Mouse (Mus musculus) 3134 (cell line): ENCODE results near the gene Ttc30b.
"Not testable (repeated sequence)": the region's sequence is repeated elsewhere in the genome, so short reads cannot be mapped to it uniquely, and the experiment has no call there.

Experiments
- DNase-seq: peaks from one replicate; pipeline ENCODE4 v3.0.0-alpha.2; 2011; ENCODE audit warnings: low spot score; ENCODE audit not compliant: insufficient read length; ENCODE audit errors: extremely low read depth

Ttc30b gene

DNA sequence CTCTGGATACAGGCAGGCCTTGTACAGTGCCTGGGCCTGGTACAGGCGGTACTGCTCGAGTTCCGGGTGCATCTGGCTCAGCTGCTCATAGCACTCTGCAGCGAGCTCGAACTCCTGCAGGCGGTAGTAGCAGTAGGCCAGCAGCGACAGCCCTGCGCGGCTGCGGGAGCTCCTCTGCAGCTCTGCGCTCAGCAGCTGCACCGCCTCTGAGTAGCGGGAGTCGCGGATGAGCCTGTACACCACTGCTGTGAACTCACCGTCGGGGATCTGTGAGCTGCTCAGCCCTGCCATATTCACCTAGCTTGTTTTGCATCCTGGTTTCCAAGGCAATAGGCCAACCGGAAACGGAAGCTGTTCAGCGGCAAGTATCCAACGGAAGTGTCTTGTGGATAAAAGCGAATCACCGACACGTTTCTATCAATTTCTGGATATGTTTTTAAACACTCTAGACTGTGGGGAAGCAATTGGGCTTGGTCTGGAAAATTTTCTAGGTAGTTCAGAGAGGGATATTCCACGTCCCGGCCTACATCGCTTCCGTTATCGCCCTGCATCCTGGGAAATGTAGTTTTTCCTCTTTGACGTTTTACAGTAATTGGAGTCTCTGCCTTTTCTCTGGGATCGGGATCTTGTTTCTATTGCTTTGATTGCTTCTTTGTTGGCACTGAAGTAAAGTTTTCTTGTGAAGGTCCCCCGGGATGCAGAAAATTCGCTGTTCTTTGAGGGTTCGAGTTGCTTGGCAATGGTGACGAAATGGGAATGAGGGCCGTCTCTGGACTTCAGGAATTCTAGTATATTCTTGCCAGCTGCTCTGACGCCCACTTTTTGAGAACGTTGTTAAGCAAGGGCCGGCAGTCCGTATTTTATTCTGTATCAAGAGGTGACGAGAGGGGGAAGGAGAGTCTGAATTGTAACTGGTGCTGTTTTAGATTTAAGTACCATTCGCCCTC is at the start of gene Ttc30b:
TSS of gene Ttc30b (minus strand) at position 469 of the 947 bp plus-strand sequence.
- DNase-seq: peak; percentile 54

DNA sequence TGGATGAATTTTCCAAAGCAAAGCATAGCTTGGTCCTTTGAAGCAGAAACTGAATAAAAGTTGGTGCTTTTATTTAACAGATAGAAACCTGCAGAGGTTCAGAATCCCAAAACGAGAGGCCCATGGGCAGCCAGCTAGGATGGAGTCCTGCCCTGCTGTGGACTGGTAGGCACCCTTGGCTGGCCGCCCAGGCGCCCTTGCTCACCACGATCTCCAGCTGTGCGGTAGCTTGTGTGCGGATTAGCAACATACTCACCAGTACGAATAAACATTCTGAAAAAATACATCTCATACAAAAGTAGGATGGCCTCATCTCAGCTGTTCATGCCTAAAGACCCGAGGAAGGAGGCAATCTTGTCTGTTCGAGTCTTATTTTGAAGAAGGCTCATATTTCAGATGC is 49.4 kb upstream of the Ttc30b start:
- peak; percentile 30 for DNase-seq

DNA sequence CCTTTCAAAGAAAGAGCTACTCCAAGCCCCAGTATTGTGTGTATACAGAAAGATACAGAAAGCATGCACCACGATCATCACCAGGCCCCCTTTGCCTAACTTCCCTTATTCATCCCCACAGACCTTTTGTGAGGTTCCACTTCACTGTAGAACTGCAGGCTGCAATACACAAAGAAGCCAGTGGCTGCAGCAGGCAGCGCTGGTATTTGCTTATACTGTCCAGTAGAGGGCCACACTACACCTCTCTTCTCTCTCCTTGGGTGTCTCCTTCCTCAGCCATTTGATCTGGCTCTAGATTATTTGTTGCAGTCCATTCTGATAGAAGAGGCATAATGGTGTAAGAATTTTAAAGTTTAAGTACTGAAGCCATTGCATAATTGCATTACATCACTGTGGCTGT is 46.7 kb upstream of the Ttc30b start:
- DNase-seq: no peak

DNA sequence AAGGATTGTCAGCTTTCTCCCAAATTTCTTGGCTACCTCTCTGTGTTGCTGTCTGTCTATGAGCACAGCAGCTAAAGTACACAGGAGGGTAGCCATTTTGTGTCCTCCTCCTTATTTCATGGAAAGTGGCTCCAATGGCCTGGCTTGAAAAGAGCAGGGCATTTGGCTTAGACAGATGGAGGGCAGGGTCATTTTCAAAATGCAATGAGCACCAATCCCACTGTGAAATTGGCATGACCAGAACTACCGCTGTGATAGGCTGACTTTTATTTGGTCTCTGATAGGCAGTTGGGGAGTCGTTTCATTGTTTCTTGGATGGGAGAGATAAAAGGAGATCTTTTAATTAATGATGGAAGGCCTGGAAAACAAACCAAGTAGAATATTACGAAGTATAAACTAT is 45.5 kb upstream of the Ttc30b start:
- DNase-seq: no peak

DNA sequence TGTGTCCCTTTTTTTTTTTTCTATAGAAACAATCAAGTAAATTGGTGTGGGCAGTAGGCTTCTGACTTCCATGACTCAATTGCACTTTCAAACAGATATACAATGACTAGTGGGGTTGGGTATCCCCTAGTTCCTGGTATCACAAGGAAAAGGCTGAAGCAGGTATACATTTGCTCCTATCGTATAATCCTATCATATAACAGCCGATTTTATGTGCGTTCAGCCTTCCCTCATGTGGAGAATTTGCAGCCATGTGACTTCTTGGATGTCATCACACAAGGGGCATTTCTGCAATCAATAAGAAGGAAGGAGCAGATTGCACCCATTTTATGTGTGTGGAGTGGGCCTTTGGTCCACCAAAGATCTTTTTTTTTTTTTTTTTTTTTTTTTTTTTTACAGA is 44.7 kb upstream of the Ttc30b start:
- no peak for DNase-seq

DNA sequence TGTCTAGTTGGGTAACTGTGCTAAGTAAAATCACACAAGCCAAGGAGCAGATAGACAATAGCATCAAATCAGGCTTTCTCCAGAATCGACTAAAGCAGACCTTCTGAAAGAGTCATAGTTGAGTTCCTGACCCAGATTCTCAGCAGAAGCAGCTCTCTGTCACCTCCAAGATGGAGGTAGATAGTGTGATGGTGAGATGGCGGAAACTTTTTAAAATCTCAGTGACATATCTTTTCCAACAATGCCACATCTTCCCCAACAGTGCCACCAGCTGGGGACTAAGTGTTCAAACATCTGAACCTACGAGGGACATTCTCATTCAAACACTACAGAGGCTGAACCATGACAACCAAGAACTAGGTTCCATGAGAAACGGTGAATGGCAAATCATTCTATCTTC is 44.2 kb upstream of the Ttc30b start:
- no peak for DNase-seq

DNA sequence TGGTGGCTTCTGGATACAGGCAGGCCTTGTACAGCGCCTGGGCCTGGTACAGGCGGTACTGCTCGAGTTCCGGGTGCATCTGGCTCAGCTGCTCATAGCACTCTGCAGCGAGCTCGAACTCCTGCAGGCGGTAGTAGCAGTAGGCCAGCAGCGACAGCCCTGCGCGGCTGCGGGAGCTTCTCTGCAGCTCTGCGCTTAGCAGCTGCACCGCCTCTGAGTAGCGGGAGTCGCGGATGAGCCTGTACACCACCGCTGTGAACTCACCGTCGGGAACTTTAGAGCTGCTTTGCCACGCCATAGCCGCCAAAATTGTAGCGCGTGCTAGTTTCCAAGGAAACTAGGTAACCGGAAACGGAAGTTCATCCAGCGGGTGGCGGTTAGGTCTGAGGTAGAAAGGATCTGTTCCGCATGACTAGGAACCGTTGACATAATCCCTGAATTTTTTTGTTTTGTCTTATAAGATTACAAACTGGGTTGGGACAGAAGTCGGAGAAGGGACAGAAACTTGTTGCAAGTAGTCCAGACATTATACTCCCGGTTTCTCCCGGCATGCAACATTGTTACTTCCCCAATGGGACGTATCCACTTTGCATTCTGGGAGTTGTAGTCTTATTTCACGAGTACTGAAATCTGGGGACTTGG is 43.2 kb upstream of the Ttc30b start, which contains the start of gene Ttc30a1:
TSS of gene Ttc30a1 (minus strand) at position 528 of the 642 bp plus-strand sequence.
- peak; percentile 38 for DNase-seq

DNA sequence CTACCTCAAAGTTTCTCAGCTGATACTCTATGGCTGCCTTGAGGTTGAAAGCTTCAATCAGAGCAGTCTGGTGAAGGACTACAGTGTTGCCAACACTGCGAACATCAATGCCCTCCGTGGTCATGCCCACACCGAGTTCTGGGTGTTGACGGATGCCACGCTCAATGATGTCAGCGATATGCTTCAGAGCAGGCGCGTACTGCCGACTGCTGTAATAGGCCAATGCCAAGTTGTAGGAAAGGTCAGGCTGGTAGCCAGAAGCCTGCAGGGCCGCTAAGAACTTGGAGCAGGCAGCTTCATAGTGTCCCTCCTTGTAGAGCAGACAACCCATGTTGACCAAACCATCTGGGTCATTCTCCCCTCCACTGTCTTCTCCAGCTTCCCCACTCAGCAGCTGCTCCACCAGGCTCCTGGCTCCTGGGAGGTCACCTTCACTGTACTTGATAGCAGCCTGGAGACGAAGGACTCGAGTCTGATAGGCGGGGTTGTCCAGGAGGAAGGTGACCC is 42.6 kb upstream of the Ttc30b start:
- DNase-seq: not testable (repeated sequence)

DNA sequence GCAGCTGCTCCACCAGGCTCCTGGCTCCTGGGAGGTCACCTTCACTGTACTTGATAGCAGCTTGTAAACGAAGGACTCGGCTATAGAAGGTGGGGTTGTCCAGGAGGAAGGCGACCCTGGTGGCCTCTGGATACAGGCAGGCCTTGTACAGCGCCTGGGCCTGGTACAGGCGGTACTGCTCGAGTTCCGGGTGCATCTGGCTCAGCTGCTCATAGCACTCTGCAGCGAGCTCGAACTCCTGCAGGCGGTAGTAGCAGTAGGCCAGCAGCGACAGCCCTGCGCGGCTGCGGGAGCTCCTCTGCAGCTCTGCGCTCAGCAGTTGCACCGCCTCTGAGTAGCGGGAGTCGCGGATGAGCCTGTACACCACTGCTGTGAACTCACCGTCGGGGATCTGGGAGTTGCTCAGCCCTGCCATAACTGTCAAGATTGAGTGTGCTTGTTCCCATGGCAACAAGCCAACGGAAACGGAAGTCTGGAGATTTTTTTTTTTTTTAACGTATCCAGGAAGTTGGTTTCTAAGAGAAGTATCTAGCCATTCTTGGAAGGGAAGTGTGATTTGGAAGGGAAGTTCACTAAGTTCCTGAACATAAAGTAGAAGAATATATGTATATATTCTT is 39.5 kb upstream of the Ttc30b start, which contains the start of gene Ttc30a2:
TSS of gene Ttc30a2 (minus strand) at position 419 of the 617 bp plus-strand sequence.
- DNase-seq: not testable (repeated sequence)

DNA sequence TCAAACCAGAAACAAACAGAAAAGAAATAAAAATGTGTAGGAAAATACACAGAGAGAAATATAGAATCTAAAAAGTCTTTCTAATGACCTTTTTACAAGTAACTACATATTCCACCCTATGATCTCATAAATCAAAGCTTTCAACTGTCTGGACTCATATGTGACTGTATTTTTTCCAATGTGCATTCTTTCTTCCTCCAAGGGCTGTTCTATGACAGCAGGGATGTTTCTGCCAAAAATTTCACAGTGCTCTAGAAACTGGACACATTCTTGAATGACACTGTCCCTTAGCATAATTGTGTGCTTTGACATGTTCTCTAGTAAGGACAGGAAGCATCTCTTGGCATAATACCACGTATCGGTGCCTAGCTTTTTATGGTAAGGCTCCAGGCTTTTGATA is 37.7 kb upstream of the Ttc30b start:
- DNase-seq: not testable (repeated sequence)

DNA sequence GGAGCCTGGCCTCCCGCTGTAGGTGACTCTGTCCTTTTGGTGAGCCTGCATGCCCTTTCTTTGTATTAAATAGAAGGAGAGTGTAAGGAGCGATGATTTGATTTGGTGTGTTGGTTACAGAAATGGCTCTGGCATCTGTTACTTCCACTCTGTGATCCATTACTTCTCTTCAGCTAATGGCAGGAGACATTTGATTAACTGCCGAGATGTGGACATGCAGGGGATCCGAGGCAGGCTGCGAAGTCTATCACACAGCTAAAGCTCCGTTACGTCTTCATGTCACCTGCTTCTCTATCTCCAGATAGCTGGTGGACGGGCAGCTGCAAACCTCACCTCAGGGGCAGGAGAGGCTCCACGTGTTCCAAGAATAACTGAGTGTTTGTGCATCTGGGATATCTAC is 35.7 kb upstream of the Ttc30b start:
- DNase-seq: no peak

DNA sequence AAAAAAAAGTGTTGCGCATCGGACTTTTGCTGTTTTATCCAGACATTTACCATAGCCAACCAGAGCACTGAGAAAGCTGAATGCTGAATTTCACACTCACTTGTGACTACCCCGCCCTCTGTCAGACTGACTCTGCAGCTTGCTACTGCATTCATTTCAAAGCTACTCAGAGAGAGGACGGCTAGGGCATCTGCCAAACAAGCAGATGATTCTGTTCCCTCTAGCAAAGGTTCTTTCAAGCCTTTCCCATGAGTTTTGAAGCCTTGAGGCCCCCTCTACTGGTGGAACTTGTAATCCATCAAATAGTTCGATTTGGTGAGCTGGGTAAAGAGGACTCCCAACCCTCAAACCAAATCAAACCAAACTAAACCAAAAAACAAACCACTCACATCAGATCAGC is 26.6 kb upstream of the Ttc30b start:
- no peak for DNase-seq

DNA sequence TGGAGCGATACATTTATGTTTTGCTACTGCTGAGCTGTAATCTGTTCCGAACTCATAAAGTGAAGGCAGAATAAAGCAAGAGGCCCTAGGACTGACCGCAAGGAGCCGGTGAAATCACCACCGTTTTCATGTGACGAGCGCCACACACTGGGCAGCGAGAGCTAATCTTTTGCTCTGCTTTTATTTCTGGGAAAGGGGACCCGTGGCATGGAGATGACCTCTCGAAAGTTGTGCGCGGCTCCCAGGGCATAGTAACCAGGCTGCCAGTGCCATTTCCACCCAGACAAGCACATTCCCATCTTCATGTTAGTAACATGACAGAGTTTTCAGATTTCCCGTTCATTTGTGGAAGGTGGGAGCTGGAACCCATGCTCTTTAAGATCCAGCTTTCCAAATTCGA is 26.1 kb upstream of the Ttc30b start:
- no peak for DNase-seq

DNA sequence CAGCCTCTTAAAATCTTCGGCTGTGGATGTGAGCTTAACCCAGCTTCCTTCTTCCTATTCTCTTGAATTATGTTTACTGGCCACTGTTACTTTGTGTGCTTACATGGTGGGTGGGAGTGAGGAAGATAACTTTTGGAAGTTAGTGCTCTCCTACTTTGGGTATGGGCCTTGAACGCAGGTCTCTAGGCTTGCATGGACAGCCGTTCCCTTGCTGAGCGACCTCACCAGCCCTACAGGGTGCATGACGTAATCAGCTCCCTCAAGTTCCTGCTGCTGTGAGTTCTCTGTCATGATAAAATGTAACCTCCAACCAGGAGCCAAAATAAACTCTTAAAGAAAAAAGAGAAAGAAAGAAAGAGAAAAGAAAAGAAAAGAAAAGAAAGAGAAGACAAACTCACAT is 25.7 kb upstream of the Ttc30b start:
- DNase-seq: no peak

DNA sequence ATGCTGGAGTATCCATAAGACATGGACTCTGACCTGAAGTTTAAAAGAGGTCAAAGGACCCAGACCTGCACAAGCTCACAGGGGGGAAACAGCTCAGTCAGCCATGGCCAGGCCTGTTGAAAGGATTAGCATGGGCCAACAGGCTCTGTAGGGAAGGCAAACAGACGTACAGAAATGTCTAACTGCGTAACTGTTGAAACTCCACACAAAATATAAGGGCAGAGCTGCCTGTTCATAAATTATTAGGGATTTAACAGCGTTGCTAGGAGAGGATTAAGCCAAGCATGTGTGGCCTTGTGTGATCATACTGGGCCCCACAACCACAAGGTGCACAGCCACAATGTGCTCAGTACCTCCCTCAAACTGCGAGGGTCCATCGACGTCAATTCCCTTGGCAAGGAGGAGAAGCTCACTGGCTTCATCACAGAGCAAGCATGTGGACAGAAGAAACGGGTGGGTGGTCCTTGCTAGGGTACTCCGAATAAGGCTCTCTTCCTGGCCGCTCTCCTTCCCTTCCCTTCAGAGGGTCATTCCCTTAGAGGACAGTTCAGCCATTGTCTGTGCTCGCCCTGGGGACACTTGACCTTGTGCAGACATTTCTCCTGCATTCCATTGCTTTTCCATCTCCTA is 24.9 kb upstream of the Ttc30b start:
- no peak for DNase-seq

DNA sequence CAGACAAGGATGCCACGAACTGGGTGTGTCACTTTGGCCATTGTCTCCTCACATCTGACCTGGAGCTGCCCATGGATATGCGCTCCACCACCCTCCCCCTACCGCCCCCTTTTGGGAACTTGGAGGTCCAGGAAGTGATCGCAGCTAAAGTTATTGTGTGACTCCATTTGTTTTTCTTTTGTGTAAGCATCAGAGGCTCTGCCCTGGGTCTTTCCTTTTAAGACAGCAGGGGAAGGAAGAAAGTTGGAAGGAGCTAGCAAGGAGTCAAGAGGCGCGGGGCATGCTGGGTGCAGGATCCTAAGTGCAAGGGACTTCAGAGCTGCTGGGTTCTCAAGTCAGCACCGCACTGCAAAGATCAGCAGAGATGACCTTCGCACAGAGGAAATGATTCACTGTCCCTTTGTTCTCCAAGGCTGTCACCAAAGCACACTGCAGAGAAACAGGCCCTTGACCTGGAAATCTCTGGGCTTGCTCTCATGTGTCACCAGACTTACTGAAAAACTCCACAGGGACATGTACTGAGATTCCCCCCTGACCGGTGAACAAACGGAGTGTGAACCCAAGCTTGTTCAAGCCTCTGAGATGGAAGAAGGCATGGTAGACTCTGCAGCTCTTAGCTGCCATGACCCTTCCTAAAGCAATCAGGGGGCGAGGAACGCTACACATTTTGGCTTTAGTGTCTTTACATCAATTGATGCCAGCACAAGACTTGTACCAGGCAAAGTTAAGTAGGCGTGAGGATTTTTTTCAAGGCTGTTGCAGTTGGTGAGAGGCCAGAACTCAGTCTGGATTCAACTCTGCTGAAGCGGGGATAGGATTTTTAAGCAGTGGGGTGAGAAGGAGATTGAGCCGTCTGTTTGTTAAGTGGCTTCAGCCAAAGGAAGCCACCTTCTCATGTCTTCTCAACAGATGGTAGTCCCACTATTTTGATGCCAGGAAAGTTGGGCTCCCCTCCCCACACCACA is 22.3 kb upstream of the Ttc30b start:
- no peak for DNase-seq

DNA sequence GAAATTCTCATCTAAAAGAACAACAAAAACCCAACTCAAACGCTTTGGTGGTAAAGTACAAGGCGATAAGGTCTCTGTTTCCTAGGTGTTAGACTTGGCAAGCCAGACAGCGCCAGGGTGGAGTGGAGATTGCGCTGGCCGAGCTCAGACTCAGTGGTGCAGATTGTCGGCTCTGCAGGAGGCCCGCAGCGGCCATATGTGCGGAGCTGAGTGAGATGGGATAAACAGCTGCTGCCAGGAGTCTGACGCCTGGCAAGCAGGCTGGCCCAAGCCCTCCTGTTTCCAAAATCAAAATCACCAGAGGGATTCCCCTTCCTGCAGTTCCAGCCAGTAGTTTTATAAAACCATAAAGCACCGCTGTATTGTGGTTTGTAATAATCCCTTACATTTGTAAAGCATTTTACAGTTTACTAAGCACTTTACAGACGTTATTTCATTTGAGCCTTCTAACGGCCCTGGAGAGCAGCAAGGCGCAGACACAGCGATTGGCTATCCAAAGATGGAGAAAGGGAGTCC is 21.5 kb upstream of the Ttc30b start:
- DNase-seq: no peak

DNA sequence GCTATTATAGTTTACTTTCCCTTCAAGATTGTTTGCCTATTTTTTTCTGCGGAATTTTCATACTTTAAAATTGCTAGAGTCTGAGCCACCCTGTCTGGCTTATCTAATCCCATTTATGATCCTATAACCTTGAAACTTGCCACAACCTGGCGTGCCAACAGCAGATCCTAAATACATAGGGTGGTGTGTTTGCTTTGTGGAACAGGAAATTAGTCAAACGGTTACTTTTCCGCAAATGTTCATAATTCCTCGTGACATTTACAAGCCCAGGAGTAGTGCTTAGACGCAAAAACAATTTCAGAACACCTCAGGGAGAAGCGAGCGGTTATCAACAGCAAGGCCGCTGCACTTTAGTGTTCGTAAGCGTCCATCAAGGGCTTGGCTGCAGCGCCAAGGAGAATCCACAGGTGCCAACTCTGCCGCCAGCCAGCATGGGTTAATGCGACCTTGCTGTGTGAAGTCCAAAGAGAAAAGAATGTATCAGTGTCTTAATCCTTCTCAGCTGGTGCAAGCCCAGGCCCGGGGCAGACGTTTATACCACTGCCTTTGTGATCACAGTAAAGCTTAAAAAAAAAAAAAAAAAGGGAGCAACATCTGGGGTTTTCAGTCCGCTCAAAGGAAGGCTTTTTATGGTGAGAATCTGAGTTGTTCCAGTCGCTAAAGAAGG is 20.9 kb upstream of the Ttc30b start:
- no peak for DNase-seq

DNA sequence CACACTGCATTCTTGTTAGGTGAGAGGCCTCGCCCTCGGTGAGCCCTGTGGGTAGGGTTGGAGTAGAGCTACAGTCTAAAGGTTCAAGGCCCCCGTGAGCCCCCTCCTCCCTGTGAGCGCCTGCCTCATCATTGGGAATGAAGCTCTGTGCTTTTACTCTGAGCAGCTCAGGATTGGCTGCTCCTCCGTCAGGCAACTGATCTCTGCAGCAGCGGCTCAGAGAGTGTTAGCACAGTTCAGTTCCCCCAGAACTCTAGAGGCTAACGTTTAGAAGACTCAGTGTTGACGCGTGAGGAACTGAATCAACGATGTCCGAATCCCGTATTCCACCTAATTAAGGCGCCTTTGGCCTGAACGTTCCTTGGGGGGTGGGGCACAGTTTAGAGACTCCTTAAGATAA is 17.3 kb upstream of the Ttc30b start:
- no peak for DNase-seq
